Mouse (Mus musculus): ENCODE measurements around the gene Vmn2r9.
"Not testable (repeated sequence)": the region's sequence is repeated elsewhere in the genome, so short reads cannot be mapped to it uniquely, and the experiment has no call there.

Vmn2r9 gene

DNA sequence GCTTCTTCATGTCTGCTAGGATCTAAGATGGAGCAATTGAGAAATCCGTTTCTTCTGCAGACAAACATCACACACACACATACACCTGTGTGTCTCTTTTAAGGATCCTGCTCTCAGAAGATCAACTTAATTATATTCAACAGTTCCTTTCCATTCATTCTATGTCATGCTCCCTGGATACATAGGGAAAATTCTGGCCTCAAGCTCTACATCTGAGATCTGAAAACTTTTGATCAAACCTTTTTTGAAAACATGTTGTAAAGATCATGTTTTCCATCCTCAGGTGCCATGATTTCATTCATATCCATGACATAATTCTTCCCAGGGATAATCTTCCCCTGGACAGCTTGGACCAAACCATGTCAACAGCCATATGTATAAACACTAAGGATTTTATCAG lies at the start of gene Vmn2r9:
Vmn2r9 (minus strand) TSS at position 101 of the 400 bp plus-strand sequence.
- DNase-seq: not testable (repeated sequence)

DNA sequence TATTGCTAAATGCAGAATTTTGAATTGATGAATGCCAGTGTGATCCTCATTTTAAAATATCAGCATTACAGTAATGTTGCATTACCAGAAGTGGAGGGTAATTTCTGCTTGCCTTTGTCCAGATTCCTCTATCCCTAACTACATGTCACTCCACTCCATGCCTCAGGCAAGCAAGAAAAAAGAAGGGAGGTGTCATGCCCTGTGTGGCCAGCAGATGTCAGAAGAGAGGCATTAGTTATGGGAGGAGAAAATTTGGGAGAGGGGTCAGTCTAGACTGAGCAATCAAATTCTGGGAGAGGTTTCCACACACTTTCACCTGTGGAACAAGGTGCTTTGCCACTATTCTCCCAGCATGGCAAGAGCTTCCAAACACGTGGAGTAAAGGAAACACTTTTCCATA lies 14.3 kb upstream of the Vmn2r9 start:
- peak; percentile 31 to 36 for DNase-seq

DNA sequence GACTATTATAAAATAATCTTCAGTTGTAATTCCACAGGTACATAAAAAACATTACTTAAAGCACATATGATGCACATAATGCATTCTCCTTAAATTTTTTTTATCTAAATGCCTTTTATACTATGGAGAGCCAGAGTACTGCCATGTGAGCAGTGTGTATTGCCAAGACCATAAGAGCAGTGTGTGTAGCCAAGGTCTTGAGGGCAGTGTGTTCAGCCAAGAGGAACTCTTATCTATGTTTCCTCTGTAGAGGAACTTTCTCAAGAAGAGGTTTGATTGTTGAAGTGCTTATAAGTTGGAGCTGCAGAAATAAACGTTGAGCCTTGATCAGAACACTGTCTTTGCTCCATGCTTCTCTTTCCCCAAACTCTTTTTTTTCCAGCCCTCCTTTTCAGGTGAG lies 2.9 kb downstream of the Vmn2r9 start:
- DNase-seq: no peak

DNA sequence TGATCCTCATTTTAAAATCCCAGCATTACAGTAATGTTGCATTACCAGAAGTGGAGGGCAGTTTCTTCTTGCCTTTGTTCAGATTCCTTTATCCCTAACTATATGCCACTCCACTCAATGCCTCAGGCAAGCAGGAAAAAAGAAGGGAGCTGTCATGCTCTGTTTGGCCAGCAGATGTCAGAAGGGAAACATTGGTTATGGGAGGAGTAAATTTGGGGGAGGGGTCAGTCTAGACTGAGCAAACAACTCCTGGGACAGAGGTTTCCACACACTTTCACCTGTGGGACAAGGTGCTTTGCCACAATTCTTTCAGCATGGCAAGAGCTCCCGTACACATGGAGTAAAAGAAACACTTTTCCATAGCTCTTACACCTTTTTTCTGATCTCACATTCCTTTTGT lies 16.2 kb downstream of the Vmn2r9 start:
- DNase-seq: peak; percentile 9 to 10

DNA sequence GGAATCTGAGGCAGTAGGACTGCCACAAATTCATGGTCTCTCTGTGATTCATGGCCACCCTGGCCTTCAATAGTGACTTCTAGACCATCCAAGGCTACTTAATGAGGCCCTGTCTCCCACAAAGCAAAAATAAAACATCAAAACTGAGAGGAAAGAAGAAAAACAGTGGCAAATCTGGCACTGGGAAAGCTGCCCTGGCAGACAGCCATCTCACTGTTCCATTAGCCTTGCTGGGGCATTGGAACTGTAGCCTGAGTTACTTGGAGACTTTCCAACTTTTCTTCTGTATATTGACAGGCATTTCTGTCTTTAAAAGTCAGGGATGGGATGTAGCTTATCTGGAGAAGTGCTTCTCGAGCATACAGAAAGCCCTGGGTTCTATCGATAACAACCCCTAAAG lies 29.1 kb downstream of the Vmn2r9 start:
- peak; percentile 54 to 64 for DNase-seq

DNA sequence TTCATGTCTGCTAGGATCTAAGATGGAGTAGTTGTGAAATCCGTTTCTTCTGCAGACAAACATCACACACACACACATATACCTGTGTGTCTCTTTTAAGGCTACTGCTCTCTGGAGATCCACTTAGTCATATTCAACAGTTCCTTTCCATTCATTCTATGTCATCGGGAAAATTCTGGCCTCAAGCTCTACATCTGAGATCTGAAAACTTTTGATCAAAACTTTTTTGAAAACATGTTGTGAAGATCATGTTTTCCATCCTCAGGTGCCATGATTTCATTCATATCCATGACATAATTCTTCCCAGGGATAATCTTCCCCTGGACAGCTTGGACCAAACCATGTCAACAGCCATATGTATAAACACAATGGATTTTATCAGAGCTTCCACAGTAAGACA lies 43.7 kb downstream of the Vmn2r9 start, which contains the start of gene Vmn2r8:
Vmn2r8 (minus strand) TSS at position 101 of the 400 bp plus-strand sequence.
- DNase-seq: not testable (repeated sequence)

DNA sequence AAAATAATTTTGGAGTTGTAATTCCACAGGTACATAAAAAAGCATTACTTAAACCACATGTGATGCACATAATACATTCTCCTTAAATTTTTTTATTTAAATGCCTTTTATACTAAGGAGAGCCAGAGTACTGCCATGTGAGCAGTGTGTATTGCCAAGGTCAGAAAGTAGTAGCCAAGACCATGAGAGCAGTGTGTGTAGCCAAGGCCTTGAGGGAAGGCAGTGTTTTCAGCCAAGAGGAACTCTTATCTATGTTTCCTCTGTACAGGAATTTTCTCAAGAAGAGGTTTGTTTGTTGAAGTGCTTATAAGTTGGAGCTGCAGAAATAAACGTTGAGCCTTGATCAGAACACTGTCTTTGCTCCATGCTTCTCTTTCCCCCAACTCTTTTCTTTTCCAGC lies 48.8 kb downstream of the Vmn2r9 start:
- no peak for DNase-seq

DNA sequence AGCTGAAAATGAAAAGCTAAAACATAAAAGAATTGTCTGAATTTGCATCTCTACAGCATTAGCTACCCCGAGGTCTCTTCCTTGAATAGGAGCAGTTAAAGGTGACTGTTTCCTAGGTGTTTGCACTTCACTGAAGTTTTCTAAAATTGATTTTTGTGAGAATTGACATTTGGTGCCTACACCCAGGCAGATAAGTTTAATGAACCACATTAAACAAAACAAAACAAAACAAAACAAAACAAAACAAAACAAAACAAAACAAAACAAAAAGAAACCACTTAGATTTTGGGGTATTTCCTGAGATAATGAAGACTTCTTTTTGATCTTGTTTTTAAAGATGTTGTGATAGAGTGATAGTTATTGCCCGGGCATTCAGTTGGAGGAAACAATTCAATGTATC lies 57.1 kb downstream of the Vmn2r9 start, which contains the start of gene Tmed11:
Tmed11 (minus strand) TSS at position 101 of the 400 bp plus-strand sequence.
- not testable (repeated sequence) for DNase-seq

DNA sequence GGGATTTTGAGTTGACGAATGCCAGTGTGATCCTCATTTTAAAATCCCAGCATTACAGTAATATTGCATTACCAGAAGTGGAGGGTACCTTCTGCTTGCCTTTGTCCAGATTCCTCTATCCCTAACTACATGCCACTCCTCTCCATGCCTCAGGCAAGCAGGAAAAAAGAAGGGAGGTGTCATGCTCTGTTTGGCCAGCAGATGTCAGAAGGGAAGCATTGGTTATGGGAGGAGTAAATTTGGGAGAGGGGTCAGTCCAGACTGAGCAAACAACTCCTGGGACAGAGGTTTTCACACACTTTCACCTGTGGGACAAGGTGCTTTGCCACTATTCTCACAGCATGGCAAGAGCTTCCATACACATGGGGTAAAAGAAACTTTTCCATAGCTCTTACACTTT lies 62.0 kb downstream of the Vmn2r9 start:
- peak; percentile 48 to 51 for DNase-seq

Data from cerebellum, postnatal 10 days (tissue).